Mouse (Mus musculus): ENCODE results near the gene Nol7.

- TF ChIP-seq POLR2A (IDR thresholded peaks at IDR 0.05; ENCODE audit: low read depth, low read length), result no peak
- TF ChIP-seq CTCF (IDR thresholded peaks at IDR 0.05; ENCODE audit: extremely low read depth, insufficient read length, insufficient replicate concordance, low read depth, low read length), result no peak
These were observed 23.2 kb upstream of the Nol7 start for GRCm38 (mm10) chr13:43374918-43375432.
